Mouse (Mus musculus) cortical plate, adult 2 months (tissue): ENCODE measurements around the gene Zdhhc5.

ENCODE experiments used
- CTCF ChIP-seq: fragments of 200-500 bp; IDR thresholded peaks from 2 replicates; pipeline ENCODE4 v1.5.1; 2011; ENCODE audit warnings: mild to moderate bottlenecking, control low read depth, low read length; ENCODE audit not compliant: insufficient read depth; ENCODE audit errors: extremely low read depth
- POLR2A ChIP-seq: fragments of 200-500 bp; IDR thresholded peaks from 2 replicates; pipeline ENCODE4 v1.6.1; 2011; ENCODE audit warnings: mild to moderate bottlenecking, low read length, control low read depth; ENCODE audit not compliant: insufficient read depth; ENCODE audit errors: extremely low read depth

DNA sequence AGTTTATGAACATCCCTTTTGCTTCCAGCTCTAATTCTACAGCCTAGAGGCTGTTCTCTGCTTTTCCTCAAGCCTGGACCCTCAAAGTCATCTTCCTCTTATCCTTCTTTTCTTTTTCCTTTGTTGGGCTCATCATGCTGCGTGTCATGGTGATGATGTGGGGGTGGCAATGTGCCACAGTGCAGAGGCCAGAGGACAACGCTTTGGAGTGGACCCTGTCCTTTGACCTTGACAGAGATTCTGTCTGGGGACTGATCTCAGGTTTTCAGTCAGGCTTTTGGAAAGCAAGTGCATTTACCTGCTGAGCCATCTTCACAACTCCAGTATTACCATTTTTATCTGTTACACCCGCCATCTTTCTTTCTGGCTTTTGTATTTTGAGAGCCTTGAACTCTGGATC lies 16.2 kb upstream of the Zdhhc5 start:
- no peak for TF ChIP-seq CTCF
- no peak for TF ChIP-seq POLR2A
